Mouse (Mus musculus): ENCODE data around the gene Phf5a. TPM values are rescaled to one million over a fixed set of nuclear protein-coding genes. Genes with fewer than 3 reads are reported as not detected.
A peak's percentile ranks its signal among the peaks of the same experiment; 100 is the strongest.
"Not testable (repeated sequence)": the region's sequence is repeated elsewhere in the genome, so short reads cannot be mapped to it uniquely, and the experiment has no call there.

Gene Phf5a
- polyA plus RNA-seq (2012; ENCODE audit: insufficient read depth, low replicate concordance), result 4.8 and 12.6 TPM in 2 replicates

DNA sequence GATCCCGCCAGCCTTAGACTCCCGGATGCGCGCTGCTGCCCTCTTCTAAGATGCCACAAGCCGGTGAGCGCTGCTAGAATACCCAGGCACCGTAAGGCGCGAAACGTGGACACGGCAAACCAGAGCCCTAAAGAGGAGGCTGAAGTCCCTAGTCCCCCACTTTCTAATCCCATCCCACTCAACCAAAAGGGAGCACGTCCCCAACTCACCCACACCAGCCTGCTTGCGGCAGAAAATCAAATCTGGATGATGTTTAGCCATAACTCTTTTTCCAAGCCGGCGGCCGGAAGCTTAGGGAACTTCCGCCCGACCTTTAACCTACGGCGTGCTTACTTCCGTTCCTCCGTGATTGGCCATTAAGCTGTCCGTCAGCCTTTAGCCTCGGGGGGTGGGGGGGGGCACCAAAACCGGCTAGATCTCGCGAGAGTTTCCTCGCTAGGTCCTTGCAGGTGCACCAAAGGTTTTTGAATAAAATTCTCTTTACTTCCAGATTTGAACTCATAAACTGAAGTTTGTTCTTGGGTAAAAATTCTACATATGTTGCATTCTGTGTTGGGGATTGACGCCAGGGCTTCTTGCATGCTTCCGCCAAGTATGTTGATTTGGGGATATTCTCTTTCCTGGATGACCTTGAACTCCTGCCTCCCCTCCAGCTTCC lies at the start of gene Phf5a:
Gene Phf5a (minus strand): TSS at position 308 of the 658 bp plus-strand sequence.
- H3K36me3 ChIP-seq (replicated peaks; ENCODE audit: low read length), result peaks cover 40% of the 10 kb centered on the region

DNA sequence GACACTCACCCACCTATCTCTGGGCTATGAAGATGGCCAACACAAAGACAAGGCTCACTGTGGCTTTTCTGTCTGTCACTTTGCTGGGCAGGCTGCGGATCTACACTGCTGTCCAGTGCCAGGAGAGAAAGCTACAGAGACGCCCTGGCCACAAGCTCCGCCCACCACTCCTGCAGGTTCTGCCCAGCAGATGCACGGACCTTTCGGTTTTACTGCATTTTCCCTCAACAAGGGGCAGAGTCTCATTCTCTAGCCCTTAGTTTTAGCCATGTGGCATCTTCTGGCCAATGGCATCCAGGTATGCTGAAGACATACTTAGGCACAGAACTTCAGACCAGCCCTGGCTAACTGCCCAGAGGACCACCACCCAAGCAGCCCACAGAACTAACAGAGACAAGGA lies 49.5 kb upstream of the Phf5a start:
- TF ChIP-seq GATA1 (IDR thresholded peaks at IDR 0.05; ENCODE audit: borderline replicate concordance, low read length) (no peak), FLI1 (IDR thresholded peaks at IDR 0.05; ENCODE audit: low read length) (no peak)
- Histone ChIP-seq H3K4me1 (peaks cover 93% of the 10 kb centered on the region), H3K36me3 (replicated peaks; ENCODE audit: low read length) (peaks cover 80% of the 10 kb centered on the region), H3K4me3 (replicated peaks) (peak overlapping the region; percentile 19), H3K9me3 (no peaks in the 10 kb centered on the region), H3K27me3 (replicated peaks) (no peaks in the 10 kb centered on the region)

More for the DNA sequence above, at the start of gene Phf5a:
- TF ChIP-seq FLI1 (IDR thresholded peaks at IDR 0.05; ENCODE audit: low read length) (no peak), GATA1 (IDR thresholded peaks at IDR 0.05; ENCODE audit: borderline replicate concordance, low read length) (no peak)
- H3K9me3 ChIP-seq, result no peaks in the 10 kb centered on the region
- H3K4me3 ChIP-seq (replicated peaks), result peak within 1 kb of the TSS; percentile 100
- peaks cover 55% of the 10 kb centered on the region for H3K4me1 ChIP-seq
- no peaks in the 10 kb centered on the region for H3K27me3 ChIP-seq (replicated peaks)

DNA sequence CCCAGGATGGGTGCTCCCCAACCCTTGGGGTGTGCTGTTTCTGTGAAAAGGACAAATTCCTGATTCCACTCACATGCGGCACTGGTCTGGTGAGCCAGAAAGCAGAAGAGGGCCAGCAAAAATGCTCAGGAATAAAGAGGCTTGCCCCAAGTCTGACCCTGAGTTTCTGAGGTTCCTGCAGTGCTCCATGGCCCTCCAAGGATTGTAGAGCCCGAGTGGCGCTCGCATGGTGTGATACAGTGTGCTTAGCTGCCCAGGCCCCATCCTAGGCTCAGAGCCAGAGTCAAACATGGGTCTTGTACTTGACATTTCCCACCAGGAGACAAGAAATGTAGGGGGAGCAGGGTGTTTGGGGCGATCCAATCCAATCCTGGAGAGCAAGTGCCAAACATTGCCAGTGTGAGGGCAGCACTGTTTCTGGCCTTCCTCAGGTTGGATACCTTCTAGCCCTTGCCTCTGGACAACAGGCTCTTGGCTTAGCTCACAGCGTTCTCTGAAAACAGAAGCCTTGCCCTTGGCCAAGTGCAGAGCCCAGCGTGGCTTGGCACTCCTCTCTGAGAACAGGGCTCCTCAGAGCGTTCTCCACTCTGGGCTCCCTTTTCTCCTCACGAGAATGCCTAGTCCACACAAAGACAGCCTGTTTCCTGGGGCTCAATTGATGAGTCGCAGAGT lies 49.0 kb upstream of the Phf5a start:
- peaks cover 95% of the 10 kb centered on the region for H3K4me1 ChIP-seq
- H3K4me3 ChIP-seq (replicated peaks), result no peak overlapping the region
- H3K36me3 ChIP-seq (replicated peaks; ENCODE audit: low read length), result peaks cover 85% of the 10 kb centered on the region
- no peak for TF ChIP-seq FLI1 (IDR thresholded peaks at IDR 0.05; ENCODE audit: low read length)
- TF ChIP-seq GATA1 (IDR thresholded peaks at IDR 0.05; ENCODE audit: borderline replicate concordance, low read length), result no peak
- no peaks in the 10 kb centered on the region for H3K27me3 ChIP-seq (replicated peaks)
- no peaks in the 10 kb centered on the region for H3K9me3 ChIP-seq

DNA sequence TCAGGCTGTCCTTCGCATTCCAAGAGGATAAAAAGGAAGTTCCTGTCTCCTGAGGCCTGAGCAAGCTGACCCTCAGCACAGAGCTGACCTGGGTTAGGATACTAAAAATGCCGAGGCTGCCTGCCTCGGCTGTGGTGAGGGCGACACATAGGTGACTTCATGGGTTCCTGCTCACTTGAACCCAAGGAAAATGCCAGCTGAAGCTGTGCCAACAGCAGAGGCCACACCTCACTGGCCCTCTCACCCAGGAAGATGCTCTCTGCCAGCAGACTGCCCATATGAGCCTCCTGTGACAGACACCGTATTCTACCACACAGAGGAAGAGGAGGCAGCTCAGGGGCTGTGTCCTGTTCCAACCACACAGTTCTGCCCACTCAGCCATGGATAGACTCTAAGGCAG lies 47.4 kb upstream of the Phf5a start:
- H3K36me3 ChIP-seq (replicated peaks; ENCODE audit: low read length), result peaks cover 93% of the 10 kb centered on the region
- no peak for TF ChIP-seq FLI1 (IDR thresholded peaks at IDR 0.05; ENCODE audit: low read length)
- TF ChIP-seq GATA1 (IDR thresholded peaks at IDR 0.05; ENCODE audit: borderline replicate concordance, low read length), result no peak
- peaks cover 95% of the 10 kb centered on the region for H3K4me1 ChIP-seq
- H3K27me3 ChIP-seq (replicated peaks), result no peaks in the 10 kb centered on the region
- H3K4me3 ChIP-seq (replicated peaks), result no peak overlapping the region
- H3K9me3 ChIP-seq, result no peaks in the 10 kb centered on the region

DNA sequence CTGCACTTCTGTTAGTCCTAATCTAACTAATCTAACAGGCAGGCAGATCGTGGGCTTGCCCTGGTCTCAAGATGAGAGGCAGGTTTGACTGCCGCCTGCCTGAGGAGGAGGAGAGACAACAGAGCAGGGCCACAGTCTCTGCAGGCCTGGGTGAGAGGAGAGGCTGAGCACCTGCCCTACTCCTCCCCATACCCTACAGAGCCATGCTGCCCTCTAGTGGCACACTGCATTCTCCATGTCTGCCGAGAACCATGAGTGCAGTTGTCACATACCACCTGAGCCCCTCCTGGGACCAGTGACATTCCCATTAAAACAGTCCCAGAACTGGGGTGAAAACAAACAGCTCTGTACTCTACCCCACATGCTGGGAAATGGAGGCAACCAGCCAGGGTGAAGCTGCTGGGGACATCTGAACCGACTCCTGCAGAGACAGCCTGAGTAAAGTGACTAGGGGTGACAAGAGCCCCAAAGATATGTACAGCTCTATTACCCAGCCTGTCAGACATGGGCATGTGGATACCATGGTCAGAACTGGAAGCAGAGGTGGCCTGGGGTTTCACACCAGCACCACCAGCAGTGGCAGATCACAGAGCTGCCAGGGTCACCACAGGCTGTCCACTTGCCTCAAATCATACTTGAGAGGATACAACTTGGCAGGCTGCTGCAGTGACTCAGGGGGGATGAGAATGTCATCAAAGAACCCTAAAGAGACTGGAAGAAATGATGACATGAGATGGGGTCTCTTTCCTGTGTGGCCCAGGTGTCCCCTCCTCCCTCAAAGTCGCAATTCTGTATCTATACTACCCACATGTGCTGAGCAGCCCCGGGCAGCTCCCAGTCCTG lies 46.1 kb upstream of the Phf5a start:
- peak overlapping the region; percentile 35 for H3K4me3 ChIP-seq (replicated peaks)
- H3K36me3 ChIP-seq (replicated peaks; ENCODE audit: low read length), result peaks cover 95% of the 10 kb centered on the region
- peaks cover 95% of the 10 kb centered on the region for H3K4me1 ChIP-seq
- TF ChIP-seq FLI1 (IDR thresholded peaks at IDR 0.05; ENCODE audit: low read length) (no peak), GATA1 (IDR thresholded peaks at IDR 0.05; ENCODE audit: borderline replicate concordance, low read length) (no peak)
- no peaks in the 10 kb centered on the region for H3K9me3 ChIP-seq
- no peaks in the 10 kb centered on the region for H3K27me3 ChIP-seq (replicated peaks)

DNA sequence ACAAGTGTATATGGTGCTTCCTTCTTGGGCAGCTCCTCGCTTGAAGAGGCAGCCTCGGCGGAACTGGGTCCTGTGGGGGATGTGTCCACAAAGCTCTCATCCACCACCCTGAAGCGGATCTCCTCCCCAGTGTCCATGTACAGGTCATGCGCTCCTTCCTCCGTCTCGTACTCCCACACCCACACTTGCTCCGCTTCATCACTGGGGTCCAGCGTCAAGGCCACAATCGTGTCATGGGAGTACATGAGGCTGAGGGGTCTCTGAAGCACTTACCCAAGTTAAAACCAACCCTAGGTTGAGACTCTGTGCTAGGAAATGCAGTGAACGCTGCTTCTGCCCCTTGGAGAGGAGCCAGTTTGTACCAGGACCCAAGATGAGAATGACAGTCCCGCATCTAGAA lies 45.5 kb upstream of the Phf5a start:
- TF ChIP-seq GATA1 (IDR thresholded peaks at IDR 0.05; ENCODE audit: borderline replicate concordance, low read length), result no peak
- TF ChIP-seq FLI1 (IDR thresholded peaks at IDR 0.05; ENCODE audit: low read length), result no peak
- H3K27me3 ChIP-seq (replicated peaks), result no peaks in the 10 kb centered on the region
- no peaks in the 10 kb centered on the region for H3K9me3 ChIP-seq
- peaks cover 96% of the 10 kb centered on the region for H3K36me3 ChIP-seq (replicated peaks; ENCODE audit: low read length)
- H3K4me1 ChIP-seq, result peaks cover 97% of the 10 kb centered on the region
- H3K4me3 ChIP-seq (replicated peaks), result peak overlapping the region; percentile 30

DNA sequence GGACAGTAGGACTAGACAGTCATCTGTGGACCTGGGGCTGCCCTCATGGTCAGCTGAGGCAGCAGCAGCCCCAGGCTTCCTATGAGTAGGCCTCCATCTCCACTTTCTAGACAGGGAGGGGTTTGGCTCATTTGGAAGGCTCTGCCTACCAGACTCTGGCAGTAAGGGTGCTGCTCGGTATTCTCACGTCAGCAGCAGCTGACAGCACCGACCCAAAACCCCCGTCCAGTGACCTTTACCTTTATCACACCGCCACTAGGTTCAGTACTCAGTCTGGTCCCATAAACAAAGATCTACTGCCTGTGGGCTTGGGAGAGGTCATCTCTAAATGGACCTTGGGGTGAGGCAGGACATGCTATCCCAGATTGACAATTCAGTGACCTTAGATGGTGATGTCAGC lies 44.0 kb upstream of the Phf5a start:
- Histone ChIP-seq H3K27me3 (replicated peaks) (no peaks in the 10 kb centered on the region), H3K4me1 (peaks cover 90% of the 10 kb centered on the region), H3K9me3 (no peaks in the 10 kb centered on the region), H3K4me3 (replicated peaks) (peak overlapping the region; percentile 16), H3K36me3 (replicated peaks; ENCODE audit: low read length) (peaks cover 96% of the 10 kb centered on the region)
- TF ChIP-seq GATA1 (IDR thresholded peaks at IDR 0.05; ENCODE audit: borderline replicate concordance, low read length) (no peak), FLI1 (IDR thresholded peaks at IDR 0.05; ENCODE audit: low read length) (no peak)

DNA sequence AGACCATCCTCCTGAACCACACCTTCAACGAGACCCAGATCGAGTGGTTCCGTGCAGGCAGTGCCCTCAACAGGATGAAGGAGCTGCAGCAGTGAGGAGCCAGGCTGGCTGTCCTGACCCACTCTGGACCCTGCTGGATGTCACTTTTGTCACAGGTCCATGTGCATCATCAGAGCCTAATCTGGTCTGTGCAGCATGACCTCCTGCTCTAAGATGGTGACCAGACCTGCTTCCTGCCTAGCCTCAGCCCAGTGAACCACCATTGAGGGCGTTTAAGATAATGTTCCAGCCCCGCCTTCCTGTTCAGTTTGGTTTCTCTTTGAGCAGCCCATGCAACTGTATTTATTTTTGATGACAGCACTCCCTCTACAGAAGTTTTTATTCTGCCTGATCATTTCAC lies 43.0 kb upstream of the Phf5a start:
- TF ChIP-seq FLI1 (IDR thresholded peaks at IDR 0.05; ENCODE audit: low read length), result no peak
- TF ChIP-seq GATA1 (IDR thresholded peaks at IDR 0.05; ENCODE audit: borderline replicate concordance, low read length), result peak; percentile 77; the same call in 1 of the 3 replicates
- Histone ChIP-seq H3K36me3 (replicated peaks; ENCODE audit: low read length) (peaks cover 99% of the 10 kb centered on the region), H3K4me3 (replicated peaks) (peak overlapping the region; percentile 62), H3K9me3 (no peaks in the 10 kb centered on the region), H3K4me1 (peaks cover 85% of the 10 kb centered on the region), H3K27me3 (replicated peaks) (no peaks in the 10 kb centered on the region)

DNA sequence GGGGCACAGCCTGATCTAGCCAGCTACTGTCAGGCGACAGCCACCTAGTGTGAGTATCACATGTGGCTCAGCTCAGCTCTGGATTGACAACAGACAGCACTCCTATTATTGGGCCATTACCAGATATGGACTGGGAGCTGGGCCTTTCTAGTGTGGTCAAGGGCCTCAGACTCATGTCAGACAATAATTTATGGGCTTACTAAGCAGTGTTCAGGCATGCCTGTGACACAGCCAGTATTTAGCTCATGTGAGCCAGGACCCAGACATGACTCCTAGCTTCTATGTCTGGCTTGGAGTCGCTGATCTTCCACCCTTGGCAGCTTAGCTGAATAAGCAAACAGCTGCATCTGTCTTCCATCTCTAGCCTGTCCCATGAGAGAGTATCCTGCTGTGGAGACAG lies 40.8 kb upstream of the Phf5a start:
- peaks cover 96% of the 10 kb centered on the region for H3K36me3 ChIP-seq (replicated peaks; ENCODE audit: low read length)
- TF ChIP-seq FLI1 (IDR thresholded peaks at IDR 0.05; ENCODE audit: low read length), result no peak

DNA sequence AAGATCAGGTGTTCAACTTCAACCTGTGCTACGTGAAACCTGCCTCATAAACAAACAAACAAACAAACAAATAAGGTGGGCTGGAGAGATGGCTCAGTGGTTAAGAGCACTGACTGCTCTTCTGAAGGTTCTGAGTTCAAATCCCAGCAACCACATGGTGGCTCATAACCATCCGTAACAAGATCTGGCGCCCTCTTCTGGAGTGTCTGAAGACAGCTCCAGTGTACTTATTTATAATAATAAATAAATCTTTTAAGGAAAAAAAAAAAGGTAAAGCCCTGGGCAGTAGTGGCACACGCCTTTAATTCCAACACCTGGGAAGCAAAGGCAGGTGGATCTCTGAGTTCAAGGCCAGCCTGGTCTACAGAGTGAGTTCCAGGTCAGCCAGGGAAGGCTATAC lies 37.1 kb upstream of the Phf5a start:
- H3K4me3 ChIP-seq (replicated peaks); H3K27me3 ChIP-seq (replicated peaks); H3K9me3 ChIP-seq: not testable (repeated sequence)
- Histone ChIP-seq H3K4me1 (peaks cover 29% of the 10 kb centered on the region), H3K36me3 (replicated peaks; ENCODE audit: low read length) (peaks cover 97% of the 10 kb centered on the region)

More for the DNA sequence above, 40.8 kb upstream of the Phf5a start:
- Histone ChIP-seq H3K9me3 (no peaks in the 10 kb centered on the region), H3K4me1 (peaks cover 66% of the 10 kb centered on the region), H3K27me3 (replicated peaks) (no peaks in the 10 kb centered on the region), H3K4me3 (replicated peaks) (no peak overlapping the region)

All from megakaryocyte, embryonic 14.5 days (primary cell).